Mouse (Mus musculus) hematopoietic stem cell, adult 5-6 weeks (primary cell): ENCODE measurements around the gene Il5. TPM values are rescaled to one million over a fixed set of nuclear protein-coding genes. Genes with fewer than 3 reads are reported as not detected.

Source experiments
- ATAC-seq, 2 experiments: fragments of 125-278 bp in 1 of 2; replicated peaks in 1 of 2; 2 replicates each; pipeline ENCODE4 v1.8.0; 2016 to 2017; ENCODE audit warnings: inconsistent platforms in 2 of 2, mild to moderate bottlenecking in 2 of 2, moderate number of reproducible peaks in 2 of 2, low read depth in 1 of 2, moderate TSS enrichment in 1 of 2; ENCODE audit not compliant: low FRiP score in 2 of 2, poor library complexity in 2 of 2, severe bottlenecking in 2 of 2, insufficient read depth in 1 of 2, low TSS enrichment in 1 of 2
- total RNA-seq: library from RNA; stranded (forward); fragments of 172-1452, 232-1000 nt; gene quantifications from 2 replicates; pipeline ENCODE4 v1.2.3, GENCODE M21; 2017

The Il5 gene
- total RNA-seq, 1 experiment from 2014 or later: not detected

DNA sequence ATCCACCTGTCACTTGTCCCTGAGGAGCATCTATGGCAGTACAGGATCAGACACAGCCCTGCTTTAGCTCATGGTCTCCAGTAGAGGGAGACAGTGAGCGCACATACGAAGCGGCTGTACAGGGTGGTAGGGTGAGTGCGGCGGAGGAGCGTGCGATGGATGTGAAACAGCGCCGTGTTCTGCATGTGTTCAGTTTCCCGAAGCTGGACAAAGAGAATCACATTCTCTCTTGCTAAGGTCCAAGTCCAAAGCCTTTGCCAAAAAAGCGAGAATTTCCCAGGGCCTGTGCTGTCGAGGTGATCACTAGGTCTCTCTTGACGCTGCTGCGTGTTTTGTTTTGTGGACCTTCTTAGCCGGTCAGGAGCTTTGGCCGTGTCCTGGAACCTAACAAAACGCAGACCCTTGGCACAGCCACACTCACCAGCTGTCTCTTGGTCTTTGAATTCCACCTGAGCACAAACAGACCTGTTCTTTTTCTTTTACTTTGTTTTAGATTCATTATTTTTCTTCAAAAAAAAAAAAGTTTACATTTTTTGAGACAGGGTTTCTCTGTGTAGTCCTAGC is 15.2 kb downstream of the Il5 start:
- ATAC-seq: peak; percentile 74 to 85

- ATAC-seq: peak; percentile 75 to 86
Measured at GRCm38 (mm10) chr11:53736771-53737572, 16.4 kb downstream of the Il5 start.

GRCm38 (mm10) chr11:53737573-53737946 is 17.0 kb downstream of the Il5 start:
- ATAC-seq: peak; percentile 52 to 71; a peak in 1 of 4 replicates

GRCm38 (mm10) chr11:53742353-53742752 is 21.8 kb downstream of the Il5 start:
- ATAC-seq: no peak

- no peak for ATAC-seq
Measured at GRCm38 (mm10) chr11:53745260-53745659, 24.7 kb downstream of the Il5 start.

DNA sequence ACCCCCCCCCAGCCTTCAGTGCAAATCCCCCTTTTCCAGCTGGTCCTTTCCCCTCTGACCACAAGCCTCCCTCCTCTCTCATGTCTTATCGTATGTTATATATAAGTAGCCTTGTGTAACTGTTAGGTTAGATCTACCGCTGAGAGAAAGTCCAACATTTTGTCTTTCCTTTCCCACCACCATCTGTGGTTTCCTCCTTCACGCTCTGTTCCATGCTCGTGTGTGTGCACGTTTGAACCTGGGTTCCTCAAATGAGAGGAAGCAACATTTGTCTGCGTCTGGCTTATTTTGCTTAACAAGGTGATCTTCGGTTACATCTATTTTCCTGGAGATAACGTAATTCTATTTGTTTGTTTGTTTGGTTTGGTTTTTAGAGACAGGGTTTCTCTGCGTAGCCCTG is 27.4 kb downstream of the Il5 start:
- ATAC-seq: peak in 1 of 2 experiments; percentile 53; a peak in 2 of 4 replicates

DNA sequence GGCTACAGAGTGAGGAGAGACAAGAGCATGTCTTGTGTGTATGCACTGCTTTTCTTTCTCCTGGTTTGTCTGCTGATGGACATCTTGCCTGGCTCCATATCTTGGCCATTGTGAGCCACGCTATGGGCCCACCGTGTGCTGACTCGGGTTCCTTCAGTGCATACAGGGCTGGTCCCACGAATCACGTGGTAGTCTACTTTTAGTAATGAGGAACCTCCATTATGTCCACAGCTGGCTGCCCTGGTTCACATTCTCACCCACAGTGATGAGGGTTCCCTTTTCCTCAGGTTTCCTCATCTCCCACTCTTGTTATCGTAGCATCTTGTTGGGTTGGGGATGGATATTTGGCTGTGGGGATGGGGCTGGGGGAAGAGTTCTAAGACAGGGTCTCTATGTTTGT is 28.0 kb downstream of the Il5 start:
- ATAC-seq: peak in 1 of 2 experiments; percentile 45; a peak in 1 of 4 replicates

- ATAC-seq: no peak
Measured at GRCm38 (mm10) chr11:53749306-53749705, 28.7 kb downstream of the Il5 start.

DNA sequence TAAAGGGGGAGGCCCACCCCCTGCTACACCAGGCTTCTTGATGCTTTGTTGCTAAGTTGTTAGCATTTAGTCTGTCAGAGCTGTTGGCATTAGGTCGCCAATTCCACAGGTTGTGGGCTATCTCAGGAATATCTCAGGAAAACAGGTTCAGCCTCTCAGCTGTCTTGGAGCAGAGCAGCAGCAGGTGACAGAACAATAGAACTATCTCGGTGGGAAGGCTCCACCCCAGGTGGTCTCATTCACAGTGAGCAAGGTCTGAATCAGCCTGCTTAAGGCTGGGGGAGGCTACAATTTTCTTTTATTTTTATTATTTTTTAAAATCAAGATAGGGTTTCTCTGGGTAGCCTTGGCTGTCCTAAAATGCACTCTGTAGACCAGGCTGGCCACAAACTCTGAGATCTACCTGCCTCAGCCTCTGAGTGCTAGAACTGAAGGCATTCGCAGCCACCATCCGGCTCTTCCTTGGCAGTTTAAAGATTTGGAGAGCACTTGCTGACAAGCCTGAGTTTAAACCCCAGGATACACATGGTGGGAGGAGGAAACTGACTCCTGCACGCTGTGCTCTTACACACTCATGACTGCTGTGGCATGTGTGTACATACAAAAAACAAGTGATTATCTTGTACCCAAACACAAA is 29.2 kb downstream of the Il5 start:
- ATAC-seq: no peak

GRCm38 (mm10) chr11:53755011-53755595 is 34.5 kb downstream of the Il5 start:
- ATAC-seq: no peak

- no peak for ATAC-seq
Measured at GRCm38 (mm10) chr11:53757612-53758011, 37.0 kb downstream of the Il5 start.

- 0 out of 4 replicates have a peak, but pooled peaks of 1 of the 2 experiments have one; percentile 34 for ATAC-seq
Measured at GRCm38 (mm10) chr11:53758033-53758432, 37.4 kb downstream of the Il5 start.

GRCm38 (mm10) chr11:53758791-53759351 is 38.3 kb downstream of the Il5 start:
- ATAC-seq: no peak

GRCm38 (mm10) chr11:53759545-53760406 is 39.2 kb downstream of the Il5 start:
- ATAC-seq: no peak

GRCm38 (mm10) chr11:53761284-53761683 is 40.7 kb downstream of the Il5 start:
- no peak for ATAC-seq

GRCm38 (mm10) chr11:53761822-53762221 is 41.2 kb downstream of the Il5 start:
- ATAC-seq: no peak

DNA sequence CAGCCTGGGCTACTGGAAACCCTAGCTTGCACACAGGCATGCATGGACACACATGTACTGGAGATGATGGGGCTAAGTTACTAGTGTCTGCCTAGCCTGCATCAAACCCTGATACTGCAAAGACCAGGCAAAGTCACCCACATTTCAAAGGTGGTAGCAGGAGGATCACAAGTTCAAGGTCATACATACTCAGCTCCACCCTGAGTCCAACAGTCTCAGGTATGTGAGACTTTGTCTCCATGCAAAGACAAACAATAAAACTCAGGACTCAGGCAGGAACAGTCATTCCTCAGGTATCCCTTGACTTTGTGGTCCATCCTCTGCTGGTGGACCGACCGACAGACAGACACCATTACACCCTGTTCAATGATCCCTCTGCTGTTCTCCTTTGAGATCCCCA is 41.8 kb downstream of the Il5 start:
- ATAC-seq: no peak
